Mouse (Mus musculus) hematopoietic stem cell, adult 5-6 weeks (primary cell): ENCODE results near the gene Kirrel3. TPM values are rescaled to one million over a fixed set of nuclear protein-coding genes. Genes with fewer than 3 reads are reported as not detected.

Experiments used
- ATAC-seq, 2 experiments: fragments of 125-278 bp in 1 of 2; replicated peaks in 1 of 2; 2 replicates each; pipeline ENCODE4 v1.8.0; 2016 to 2017; ENCODE audit warnings: inconsistent platforms in 2 of 2, mild to moderate bottlenecking in 2 of 2, moderate number of reproducible peaks in 2 of 2, low read depth in 1 of 2, moderate TSS enrichment in 1 of 2; ENCODE audit not compliant: low FRiP score in 2 of 2, poor library complexity in 2 of 2, severe bottlenecking in 2 of 2, insufficient read depth in 1 of 2, low TSS enrichment in 1 of 2
- total RNA-seq: library from RNA; stranded (forward); fragments of 172-1452, 232-1000 nt; gene quantifications from 2 replicates; pipeline ENCODE4 v1.2.3, GENCODE M21; 2017

The Kirrel3 gene
- total RNA-seq, 1 experiment from 2014 or later, result 0.20 TPM

GRCm38 (mm10) chr9:34871316-34871966, 385.7 kb downstream of the Kirrel3 start:
- ATAC-seq, result no peak

- no peak for ATAC-seq
These were observed 389.5 kb downstream of the Kirrel3 start for GRCm38 (mm10) chr9:34875238-34875637.

- no peak for ATAC-seq
These were observed 391.5 kb downstream of the Kirrel3 start for GRCm38 (mm10) chr9:34877186-34877585.

- ATAC-seq, result no peak
These were observed 392.1 kb downstream of the Kirrel3 start for GRCm38 (mm10) chr9:34877799-34878198.

GRCm38 (mm10) chr9:34881750-34882149, 396.1 kb downstream of the Kirrel3 start:
- no peak for ATAC-seq

DNA sequence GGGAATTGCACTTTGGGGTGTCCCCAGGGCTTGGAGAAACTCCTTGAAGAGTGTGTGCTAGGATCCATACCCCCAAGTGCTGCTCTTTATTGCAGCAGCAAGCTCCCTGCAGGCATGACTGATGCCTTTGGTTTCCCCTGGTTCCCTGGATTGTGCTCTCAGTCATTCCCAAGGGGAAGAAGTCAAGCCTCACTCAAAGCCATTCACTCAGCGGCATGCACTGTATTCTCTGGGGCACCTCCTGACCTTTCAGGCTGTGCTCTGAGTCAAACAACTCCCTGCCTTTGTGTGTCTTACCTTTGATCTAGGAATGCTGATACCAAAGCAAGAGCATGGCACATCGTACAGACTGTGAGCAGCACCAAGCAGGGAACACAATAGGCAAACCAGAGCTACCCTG, 396.5 kb downstream of the Kirrel3 start:
- no peak for ATAC-seq

- ATAC-seq, result no peak
These were observed 397.4 kb downstream of the Kirrel3 start for GRCm38 (mm10) chr9:34883122-34883521.

- ATAC-seq, result no peak
These were observed 398.6 kb downstream of the Kirrel3 start for GRCm38 (mm10) chr9:34884325-34884724.

DNA sequence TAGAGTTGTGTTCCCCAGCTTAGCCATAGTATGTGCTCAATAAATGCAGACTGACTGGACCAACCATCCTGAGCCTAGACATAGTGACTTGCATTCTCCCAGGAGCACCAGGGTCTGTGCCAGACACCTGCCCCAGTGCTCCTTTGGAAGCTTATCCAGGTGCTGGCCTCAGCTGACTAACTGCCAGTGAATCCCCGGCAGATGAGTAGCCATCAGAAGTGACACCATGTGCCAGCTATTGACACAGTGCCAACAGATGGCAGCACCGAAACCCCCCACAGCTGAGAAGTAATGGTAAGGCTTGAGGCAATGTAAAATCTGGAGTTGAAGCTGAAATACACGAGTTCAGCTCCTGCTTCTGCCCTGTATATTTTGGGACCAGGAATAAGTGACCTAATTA, 399.2 kb downstream of the Kirrel3 start:
- no peak for ATAC-seq

- ATAC-seq, result no peak
These were observed 401.1 kb downstream of the Kirrel3 start for GRCm38 (mm10) chr9:34886746-34887145.

DNA sequence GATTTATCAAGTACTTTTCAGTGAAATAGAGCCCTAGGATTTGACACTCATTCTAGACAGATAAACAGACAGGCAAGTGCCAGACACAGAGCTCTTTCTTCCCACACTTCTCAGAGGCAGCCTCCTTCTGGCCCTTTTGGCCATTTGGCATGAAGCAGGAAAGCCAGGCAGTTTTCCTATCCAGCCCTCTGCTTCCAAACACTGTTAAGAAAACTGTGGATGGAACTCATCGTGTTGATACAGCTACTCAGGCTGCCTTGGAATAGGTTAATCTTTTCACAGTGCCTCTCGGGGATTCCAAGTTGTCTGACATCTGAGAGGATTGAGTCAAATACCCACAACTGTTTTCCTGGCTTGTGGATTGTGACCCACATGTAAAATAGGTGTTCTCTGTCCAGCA, 401.5 kb downstream of the Kirrel3 start:
- ATAC-seq, result no peak

GRCm38 (mm10) chr9:34888298-34888697, 402.6 kb downstream of the Kirrel3 start:
- ATAC-seq, result no peak

DNA sequence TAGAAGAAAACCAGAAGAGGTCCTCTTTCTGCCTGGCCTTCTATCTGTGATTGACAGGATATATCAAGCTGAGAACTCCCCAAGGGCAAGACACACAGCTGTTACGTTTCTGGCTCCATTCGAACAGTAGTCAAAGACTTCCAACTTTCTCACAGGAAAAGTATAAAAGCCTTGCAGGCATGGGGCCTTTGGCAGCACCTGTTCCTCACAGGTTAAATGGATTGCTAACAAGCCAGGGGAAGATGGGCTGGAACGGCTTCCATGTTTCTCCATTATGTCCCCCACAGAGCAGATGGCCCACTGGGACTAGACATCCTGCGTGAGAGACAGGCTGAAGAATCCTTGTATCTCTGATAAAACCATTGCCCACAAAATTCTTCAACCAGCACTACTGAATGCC, 415.5 kb downstream of the Kirrel3 start:
- no peak for ATAC-seq

GRCm38 (mm10) chr9:34901888-34902287, 416.2 kb downstream of the Kirrel3 start:
- ATAC-seq, result no peak

GRCm38 (mm10) chr9:34905164-34905563, 419.5 kb downstream of the Kirrel3 start:
- ATAC-seq, result no peak

GRCm38 (mm10) chr9:34908040-34908439, 422.3 kb downstream of the Kirrel3 start:
- no peak for ATAC-seq

- no peak for ATAC-seq
These were observed 426.1 kb downstream of the Kirrel3 start for GRCm38 (mm10) chr9:34911838-34912237.

GRCm38 (mm10) chr9:34912273-34912972, 426.7 kb downstream of the Kirrel3 start:
- no peak for ATAC-seq

DNA sequence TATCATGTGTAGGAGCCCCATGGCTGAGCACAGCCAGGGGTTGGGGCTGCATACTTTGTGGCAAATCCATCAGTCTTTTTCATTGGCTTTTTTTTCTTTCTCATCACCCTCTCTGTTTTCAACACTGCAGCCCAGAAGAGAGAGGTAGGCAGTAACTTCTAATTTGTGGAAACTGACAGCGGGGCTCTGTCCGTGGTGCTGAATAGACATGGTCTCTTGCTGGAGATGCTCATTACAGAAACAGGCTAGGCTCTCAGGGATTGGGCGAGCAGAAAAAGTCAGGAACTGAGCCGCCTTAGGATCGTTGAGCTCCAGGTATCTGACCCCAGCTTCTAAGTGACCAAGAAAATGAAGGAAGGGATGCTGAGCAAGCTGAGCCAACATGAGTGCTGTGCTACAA, 427.3 kb downstream of the Kirrel3 start:
- ATAC-seq, result peak; percentile 58 to 67; a peak in 3 of 4 replicates
